Mouse (Mus musculus): Measurements from ENCODE around the gene Cdh13.
"Not testable (repeated sequence)": the region's sequence is repeated elsewhere in the genome, so short reads cannot be mapped to it uniquely, and the experiment has no call there.

Cdh13 gene

DNA sequence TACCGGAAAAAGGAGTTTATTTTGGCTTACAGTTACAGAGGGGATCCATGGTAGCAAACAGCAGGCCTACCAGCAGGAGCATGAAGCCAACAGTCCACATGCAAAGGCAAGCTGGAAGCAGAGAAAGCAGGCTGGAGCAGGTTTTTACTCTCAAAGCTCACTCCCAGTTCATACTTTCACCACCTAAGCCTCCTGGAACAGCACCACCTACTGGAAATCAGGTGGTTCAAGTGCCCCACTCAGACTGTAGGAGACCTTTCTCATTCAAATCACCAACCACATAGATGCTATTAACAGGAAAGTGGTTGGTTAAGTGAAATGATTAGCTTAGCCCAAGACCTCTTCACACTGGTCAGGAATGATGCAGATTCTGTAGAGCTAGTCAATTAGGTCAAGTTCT lies 402.3 kb downstream of the Cdh13 start:
- DNase-seq (ENCODE audit: low read depth) = no peak

DNA sequence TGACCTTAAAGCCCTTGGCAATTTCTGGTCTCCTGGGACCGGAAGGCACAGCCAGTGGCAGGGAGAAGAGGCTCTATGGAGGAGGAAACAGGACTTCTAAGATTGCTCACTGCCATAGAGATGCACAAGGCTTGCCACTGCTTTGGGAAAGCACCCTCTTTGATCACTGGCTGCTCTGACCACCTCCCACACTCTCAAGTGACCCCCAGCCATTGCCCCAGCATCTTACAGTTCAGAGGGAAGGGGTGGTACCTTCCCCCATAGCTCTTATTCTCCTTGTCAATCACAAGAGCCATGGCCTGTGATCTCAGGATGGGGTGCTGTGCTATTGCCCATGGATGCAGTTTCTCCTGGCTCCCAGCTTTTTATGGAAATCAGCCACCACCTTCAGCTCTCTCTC lies 406.3 kb downstream of the Cdh13 start:
- DNase-seq (ENCODE audit: low read depth) = no peak

DNA sequence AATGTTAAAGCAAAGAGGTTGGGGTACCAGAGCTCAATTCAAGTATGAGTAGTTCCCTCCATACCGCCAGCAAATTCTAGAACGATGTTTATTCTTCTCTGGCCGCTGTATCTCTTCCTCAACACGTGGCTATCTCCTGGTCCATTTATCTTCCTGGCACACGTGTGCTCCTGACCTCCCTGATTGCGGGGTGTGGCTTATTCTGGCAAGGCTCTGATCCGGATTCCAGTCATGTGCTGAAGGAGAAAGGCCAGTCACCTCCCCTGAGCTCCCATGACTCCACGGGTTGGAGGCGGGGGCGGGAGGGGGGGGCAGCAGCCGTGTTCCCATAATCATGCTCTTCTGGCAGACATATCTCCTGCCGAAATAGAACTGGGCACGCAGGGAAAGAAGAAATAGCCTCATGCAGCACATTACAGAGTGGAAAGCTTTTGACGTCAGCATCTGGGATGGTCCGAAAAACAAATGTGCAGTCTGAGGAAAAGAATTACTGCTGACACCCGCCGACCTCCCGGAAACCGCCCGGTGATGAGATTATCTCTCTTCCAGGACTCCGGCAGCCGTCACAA lies 417.9 kb downstream of the Cdh13 start:
- peak; percentile 8 for DNase-seq (ENCODE audit: low read depth)

DNA sequence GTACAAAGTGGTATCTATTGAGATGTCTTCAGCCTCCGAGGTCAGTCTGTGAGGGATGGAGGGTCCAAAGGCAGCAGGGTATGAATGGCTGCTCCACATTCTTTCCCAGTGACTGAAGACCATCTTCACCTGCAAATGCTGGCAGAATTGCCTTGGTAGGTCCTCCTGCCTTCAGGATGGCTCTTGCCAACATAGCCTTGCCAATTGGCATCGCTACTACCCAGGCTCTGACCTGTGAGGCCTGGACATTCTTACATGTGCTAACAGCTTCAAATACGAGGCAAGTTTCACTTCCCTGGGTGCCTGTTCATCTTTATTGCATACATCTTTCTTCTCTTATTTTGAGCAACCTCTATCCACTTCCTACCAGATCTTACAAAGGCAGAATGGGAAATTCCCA lies 425.8 kb downstream of the Cdh13 start:
- DNase-seq (ENCODE audit: low read depth) = no peak

DNA sequence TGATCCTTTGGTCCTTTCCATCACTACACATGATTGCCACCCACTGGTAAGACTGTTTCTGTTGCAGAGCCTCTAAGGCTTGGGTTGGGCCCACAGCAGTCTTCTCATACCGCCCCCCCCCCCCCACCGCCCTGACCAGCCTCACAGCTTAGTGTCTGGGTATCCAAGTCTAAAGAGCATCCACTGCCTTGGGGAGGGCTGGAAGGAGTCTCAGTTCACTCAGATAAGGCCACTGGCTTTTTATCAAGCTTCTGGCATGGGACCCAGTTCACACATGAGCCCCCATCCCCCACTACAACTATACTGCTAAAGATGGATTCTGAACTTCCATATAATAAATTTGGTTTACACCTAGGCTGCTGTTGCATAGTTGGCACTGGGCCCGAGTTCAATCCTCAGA lies 428.1 kb downstream of the Cdh13 start:
- DNase-seq (ENCODE audit: low read depth) = no peak

DNA sequence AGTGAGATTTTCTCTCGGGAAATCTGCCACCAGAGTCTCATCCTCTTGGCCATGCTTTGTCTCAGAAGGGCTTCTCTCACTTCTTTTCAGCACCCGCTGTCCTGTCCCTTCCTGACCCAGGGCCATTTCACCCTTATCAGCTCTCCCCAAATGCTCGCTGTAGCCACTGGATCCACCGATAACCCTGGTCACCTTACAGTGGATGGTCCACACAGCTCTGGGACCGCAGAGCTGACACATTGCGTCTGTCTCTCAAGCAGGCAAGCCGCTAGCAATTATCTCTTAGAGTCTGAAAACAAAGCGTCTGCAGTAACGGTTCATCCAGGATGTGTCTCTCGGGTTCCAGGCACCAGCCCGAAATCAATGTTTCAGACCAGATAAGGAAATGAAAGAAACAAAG lies 429.6 kb downstream of the Cdh13 start:
- DNase-seq (ENCODE audit: low read depth) = no peak

DNA sequence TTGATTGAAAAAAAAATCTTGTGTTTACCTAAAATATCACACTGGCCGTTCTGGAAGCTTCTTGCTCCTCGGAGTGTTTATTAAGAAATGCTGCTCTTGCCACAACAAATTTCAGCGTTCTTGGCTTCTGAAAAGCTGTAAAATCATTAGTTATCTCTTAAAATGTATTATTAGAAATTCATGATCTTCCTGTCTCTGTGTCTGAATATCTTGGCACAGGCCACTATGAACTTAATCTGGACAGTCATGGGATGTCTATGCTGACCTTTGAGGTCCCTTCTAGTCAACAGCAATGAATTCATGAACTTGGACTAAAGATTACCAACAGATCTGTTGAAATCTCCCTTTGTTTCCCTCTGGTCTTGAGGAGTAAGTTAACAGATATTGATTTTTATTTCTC lies 430.1 kb downstream of the Cdh13 start:
- DNase-seq (ENCODE audit: low read depth) = no peak

DNA sequence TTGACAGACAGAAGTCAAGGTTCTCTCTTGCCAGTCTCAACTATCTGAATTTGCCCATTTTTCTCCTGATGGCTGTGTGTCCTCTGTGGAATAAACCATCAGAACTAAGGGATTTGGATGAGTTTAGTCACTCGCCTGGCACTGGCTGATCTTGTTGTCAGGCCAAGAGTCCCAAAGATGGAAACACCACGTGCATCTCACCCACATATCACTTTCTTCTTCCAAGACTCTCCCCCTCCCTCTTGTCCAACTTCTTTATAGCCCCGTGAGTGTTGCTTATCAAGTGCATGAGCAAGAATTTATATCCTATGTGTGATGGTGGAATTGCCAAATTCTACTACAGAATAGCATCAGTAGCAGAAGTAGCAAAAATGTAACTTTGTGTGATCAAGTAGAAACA lies 439.4 kb downstream of the Cdh13 start:
- no peak for DNase-seq (ENCODE audit: low read depth)

DNA sequence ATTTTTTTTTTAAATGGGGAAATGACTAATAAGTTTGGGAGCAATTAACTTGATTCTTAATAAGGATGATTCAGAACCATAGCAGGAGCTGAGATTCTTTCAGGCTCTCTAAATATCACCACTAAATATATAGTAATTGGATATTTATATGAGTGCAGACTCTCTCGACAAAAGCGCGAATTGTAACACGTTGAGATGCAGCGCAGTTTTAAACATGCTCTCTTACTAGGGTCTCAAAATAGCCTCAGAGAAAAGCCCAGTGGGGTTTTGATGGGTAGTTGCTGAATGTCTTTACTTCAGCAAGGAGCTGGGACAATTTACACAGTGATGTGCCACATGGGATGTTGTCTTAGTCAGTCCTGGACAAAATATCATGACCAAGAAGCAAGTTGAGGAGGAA lies 442.1 kb downstream of the Cdh13 start:
- DNase-seq (ENCODE audit: low read depth) = no peak

DNA sequence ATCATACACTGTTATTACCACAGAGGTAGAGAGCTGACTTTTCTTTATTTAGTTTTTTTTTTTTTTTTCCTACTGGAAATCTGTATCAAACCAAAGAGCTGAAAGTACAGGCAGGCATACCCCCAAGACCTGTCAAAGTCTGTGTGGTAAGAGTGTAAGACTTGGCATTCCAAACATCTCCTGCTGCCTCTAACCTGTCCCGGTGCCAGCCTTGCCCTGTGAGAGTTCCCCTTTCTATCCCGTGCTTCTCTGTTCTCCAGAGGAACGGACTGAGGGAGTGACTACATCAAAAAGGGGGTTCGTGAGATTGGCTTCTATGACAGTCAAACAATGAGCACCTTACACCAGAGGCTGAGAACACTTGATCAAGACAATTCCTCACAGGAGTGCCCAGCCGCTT lies 458.2 kb downstream of the Cdh13 start:
- DNase-seq (ENCODE audit: low read depth) = no peak

DNA sequence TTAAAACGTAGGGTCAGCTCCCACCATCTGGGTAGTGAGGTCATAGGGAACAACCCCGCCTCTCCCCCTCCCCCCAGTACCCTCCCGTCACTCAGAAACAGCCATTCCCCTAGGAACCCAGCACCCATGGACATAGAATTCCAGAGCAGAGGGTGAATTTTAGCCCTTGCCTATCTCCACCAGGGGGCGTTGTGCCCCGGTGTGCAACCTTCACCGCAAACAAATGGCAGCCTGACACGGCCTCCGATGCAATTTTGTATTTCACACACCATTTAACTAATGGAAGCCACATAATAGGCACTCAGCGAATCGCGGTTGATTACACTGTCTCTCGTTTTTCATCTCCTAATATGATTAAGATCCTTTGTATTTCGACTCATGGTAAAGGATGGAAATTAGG lies 461.5 kb downstream of the Cdh13 start:
- no peak for DNase-seq (ENCODE audit: low read depth)

DNA sequence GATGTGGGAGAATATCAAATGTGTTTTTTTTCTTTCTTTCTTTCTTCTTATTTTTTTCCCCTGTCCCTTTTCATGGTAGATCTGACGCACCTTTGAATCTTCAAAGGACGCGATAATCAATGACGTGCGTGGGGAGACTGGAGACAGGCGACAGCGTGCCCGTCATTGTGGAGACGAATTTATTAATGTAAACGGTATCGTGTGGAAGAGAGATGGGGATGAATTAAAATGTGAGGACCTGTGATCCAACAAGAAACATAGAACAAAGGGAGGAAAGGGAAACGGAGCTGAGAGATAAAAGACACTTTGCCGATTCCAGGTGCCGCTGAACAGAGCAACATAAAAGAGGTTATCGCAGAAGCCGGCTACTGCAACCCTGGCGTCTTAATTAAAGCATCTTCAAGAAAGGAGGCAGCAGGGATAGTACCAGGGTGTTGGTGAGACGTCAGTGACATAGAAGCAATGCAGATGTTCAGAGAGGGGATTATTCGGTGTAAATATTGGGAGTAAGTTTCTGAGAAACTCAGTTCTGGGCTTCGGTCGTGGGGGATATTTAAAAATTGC lies 464.6 kb downstream of the Cdh13 start:
- DNase-seq (ENCODE audit: low read depth) = no peak

DNA sequence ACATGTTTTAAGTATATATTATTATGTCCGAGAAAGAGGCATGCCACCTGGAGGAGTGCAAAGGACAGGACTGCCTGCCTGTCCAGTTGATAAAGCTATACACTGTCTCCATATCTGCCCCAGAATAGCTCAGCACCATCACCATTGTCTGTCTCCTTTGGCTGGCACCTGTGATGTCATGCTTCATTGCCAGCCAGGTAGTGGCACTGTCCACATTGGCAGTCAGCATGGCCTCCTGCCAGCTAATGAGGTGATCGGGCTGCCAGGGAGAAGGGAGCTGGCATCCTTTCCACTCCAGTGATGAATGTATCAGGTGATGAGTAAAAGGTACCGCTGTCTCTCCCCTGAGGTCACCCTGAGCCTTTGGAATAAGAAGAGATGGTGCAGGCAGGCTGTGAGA lies 465.7 kb downstream of the Cdh13 start:
- no peak for DNase-seq (ENCODE audit: low read depth)

DNA sequence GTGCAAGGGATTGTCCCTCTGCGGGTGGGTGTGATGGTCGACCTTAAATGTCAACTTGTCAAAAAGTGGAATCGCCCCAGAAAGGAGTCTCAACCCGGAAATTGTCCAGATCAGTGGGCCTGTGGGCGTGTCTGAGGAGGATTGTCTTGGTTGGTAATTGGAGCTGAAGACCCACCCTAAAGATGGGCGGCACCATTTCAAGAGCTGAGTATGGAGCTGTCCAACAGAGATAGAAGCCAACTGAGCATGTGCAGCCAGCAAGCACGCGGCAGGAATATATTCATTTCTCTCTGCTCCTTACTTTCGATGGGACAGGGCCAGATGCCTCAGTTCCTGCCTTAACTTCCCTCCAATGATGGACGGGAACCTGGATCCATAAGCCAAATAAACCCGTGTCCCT lies 466.3 kb downstream of the Cdh13 start:
- no peak for DNase-seq (ENCODE audit: low read depth)

DNA sequence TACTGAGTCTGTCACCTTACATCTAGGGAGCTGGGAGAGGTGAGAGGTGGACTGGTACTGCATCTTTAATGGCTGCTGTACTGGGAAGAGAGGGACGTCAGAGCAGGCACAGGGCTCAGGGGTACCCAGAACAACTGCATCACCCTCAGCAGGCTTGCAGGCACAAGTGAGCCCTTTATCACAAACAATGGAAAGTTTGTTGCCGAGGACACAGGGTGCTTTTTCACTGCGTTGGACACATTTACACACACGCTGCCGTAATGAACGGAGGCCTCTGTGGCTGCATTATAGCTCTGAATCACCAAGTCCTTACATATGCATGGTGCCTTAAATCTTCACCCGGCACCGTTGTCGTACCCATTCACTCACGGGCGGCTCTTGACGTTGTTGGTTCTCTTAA lies 470.2 kb downstream of the Cdh13 start:
- no peak for DNase-seq (ENCODE audit: low read depth)

DNA sequence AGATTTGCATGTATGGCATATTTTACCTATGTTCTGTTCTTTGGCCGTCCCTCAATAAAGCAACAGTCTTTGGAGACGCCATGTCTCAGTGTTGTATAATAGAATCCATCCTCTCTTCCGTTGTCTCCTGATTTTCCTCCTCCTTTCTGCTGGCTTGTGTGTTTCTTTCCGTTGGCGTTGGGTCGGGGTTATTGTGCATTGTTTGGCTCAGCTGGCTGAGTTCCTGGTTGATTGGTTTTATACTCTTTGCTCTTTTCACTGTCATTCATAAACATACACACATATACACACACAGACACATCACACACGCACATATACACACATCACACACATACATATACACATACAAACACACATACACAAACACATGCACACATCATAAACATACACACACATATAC lies 470.6 kb downstream of the Cdh13 start:
- no peak for DNase-seq (ENCODE audit: low read depth)

DNA sequence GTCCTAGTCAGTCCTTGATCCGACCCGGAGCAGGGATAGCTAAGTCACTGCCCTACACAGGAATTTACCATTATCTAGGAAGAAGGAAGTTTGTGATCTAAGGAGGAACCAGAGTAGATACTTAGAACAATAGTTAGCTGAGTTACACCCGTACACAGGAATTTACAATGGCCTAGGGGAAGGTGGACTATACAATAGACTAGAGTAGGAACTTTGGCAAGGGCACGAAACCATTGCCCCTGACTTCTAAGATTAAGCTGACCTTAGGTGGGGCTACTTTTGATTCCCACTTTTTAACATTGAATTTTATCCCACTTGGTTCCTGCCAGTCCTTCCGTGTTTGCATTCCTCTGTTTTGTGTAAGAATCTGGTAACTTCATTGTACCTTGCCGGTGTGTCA lies 494.0 kb downstream of the Cdh13 start:
- DNase-seq (ENCODE audit: low read depth) = not testable (repeated sequence)

DNA sequence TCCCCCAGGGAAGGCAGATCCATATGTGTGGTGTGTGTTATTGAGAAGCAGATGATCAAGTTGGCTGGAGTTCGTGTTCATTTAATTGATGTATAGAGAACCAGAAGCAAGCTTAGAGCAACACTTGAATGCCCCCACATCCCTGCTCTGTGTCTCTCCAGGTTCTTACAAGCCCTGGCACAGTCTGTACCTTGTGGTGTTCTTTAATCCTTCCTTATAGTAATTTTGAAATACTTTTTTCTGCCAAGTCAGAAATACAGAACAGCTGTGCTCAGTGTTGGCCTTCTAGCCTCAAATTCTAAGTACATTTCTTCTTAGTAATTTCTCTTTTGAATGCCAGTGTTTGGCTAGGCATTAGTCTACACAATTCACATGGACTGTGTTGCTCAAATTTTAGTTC lies 494.8 kb downstream of the Cdh13 start:
- DNase-seq (ENCODE audit: low read depth) = peak; percentile 2

DNA sequence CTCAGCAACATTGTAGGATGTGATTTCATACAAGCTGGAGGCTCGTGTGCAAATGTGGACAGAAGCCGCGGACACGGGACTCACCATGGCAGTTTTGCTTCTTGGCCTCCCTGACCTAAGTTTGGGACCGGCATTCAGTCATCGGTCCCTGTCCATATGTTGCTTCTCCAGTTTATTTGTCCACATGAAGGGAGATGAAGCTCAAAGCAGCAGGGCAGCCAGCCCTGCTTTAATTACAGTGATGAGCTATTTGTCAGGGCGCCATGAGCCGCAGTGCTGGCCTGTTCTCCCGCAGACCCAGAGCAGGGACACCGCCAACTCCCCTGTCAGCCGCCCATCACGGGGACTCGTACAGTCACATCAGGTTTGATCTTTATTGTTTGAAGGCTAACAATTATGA lies 502.1 kb downstream of the Cdh13 start:
- DNase-seq (ENCODE audit: low read depth) = no peak

DNA sequence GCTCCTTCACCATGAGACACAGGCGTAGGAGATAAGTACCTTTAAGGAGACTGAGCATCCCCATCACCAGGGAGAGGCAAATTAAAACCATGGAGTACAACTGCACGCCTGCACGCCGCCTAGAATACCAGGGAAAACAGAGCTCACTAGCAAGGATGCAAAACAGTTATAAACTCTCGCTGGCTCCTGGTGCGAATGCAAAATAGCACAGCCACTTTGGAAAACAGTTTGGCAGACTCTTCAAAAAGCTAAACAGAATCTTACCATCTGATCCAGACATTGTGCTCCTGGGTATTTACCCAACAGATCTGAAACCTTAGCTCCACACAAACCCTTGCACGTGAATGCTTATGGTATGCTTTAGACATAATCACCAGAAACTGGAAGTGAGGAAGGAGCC lies 506.1 kb downstream of the Cdh13 start:
- DNase-seq (ENCODE audit: low read depth) = no peak

DNA sequence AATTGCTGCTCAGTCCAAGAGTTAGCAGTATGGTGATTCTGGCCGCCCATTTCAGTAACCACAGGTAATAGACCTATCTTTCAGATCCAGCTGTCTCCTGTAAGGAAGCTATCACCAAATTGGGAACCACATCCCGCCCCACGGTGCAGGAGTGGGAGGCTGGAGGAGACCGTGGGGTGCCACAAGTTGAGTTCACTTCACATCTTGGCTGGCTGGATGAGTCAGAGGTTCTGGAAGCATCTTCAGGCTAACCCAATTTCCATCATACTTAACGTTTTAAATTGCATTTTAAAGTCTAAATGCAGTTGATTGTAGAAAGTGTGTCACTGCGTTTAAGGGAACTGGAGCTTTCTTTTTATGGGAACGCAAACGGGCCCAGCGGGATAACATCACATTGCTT lies 511.4 kb downstream of the Cdh13 start:
- no peak for DNase-seq (ENCODE audit: low read depth)

DNA sequence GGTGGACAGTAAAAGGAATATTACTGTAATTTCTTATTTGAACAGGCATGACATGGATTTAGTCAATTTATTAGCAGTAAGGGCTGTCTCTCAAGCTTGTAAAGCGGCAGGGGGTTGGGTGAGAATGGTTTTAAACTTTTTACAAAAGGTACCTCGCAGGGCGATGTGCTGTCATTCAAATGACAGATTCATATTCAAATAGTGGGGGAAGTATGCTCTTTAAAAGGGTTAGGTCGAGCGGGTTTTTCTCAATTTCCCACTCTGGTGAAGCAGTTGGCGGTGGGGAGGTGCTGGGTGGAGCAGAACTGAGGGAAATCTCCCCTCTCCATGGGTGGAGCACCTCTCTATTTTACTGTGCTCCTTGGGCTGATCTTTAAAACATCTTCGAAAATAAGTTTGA lies 513.0 kb downstream of the Cdh13 start:
- no peak for DNase-seq (ENCODE audit: low read depth)

DNA sequence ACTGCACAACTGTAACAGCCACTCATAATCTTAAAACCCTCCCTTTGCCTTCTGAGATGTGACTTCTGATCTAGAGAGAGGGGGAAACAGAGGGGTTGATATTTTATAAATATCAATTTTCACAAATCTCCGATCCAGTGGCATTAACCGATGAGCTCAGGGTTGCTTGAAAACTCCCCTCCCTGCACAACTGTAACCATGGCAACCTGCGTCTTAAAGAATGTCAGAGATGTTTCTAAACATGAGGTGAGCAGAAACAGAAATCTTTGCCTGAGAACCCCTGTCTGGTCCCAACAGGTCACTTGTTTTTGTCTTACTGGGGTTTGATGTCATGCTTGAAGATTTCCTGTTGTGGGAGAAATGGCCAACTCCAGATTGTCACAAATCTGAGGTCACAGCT lies 513.6 kb downstream of the Cdh13 start:
- no peak for DNase-seq (ENCODE audit: low read depth)

DNA sequence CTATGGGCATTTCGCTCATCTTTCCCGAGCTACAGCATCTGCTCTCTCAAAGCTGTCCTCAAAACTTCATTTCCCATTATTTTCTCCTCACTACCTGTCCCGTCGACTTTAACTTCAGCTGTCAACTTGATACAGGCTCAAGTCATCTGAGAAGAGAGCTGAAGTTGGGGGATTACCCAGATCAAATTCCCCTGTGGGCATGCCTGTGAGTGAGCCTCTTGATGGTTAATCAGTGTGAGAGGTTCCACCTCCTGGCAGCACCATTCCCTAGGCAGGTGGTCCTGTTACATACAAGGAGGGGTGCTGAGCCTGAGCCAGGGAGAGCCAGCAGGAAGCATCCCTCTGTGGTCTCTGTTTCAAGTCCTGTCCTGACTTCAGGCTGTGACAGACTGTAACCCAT lies 519.6 kb downstream of the Cdh13 start:
- DNase-seq (ENCODE audit: low read depth) = no peak

DNA sequence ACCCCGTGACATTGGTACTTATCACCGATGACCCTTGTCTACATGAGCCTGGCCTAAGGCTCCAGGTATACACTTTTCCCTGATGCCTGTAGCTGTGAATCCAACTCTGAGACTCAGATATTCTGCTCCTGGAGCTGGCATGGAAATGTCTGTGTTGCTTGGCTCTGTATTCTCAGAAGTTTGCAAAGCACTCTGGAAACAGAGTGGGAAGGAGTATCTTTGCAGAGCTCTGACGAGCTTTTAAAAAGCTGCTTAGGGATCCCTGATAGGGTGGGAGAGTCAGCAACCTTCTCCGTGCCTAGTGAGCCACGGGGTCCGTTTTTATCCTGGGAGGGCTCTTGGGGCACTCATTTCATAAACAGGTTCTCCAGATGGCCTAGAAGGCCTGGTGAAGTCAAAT lies 526.1 kb downstream of the Cdh13 start:
- no peak for DNase-seq (ENCODE audit: low read depth)

Measured in fibroblast of lung, adult 2 months (primary cell).